In the genomic region with DNA sequence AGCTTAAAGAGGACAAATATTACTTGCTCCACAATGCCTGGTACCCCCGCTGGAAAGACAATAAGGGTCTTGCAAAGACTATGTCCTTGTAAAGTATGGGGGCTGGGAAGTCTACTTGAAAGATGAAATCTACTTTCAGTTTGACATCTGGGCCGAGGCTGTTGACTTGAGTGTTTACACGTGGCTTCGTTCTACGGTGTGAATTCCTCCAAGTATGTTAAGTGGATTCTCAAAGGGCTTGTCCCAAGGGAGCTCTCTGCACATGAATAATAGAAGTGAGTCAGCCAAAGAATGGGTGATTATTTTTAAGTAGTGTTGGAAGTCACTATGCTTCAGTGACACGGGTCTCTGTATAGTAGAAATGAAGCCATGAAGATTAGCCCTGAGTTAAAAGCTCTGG, we compare ENCODE assay signal across 16 mouse cellular contexts. TPM values are rescaled to one million over a fixed set of nuclear protein-coding genes. Genes with fewer than 3 reads are reported as not detected.
DNase-seq lines count a peak whose midpoint lies in the region; ATAC-seq and TF ChIP-seq lines count a peak whose summit lies in the region.
"Had no signal": no experiment of that assay in that cellular context is flagged by ENCODE, and none has a peak within 500 bp of the region (broad histone marks: within the 10 kb centered on the region; RNA-seq: fewer than 3 reads in every experiment).

No protein-coding gene starts in this region.

- no peaks in the 10 kb centered on the region for H3K36me3 ChIP-seq in midbrain, embryonic 14.5 days (ENCODE audit: control insufficient read depth, insufficient read depth, low read length)
- H3K36me3 ChIP-seq in midbrain, embryonic 15.5 days (replicated peaks), result no peaks in the 10 kb centered on the region
- H3K36me3 ChIP-seq in lung, postnatal 0 days (ENCODE audit: insufficient read depth, low read length), result no peaks in the 10 kb centered on the region
- H3K36me3 ChIP-seq: hindbrain, embryonic 12.5 days; liver, embryonic 15.5 days; neural tube, embryonic 15.5 days had no signal

- no peaks in the 10 kb centered on the region for H3K27me3 ChIP-seq in midbrain, embryonic 14.5 days (ENCODE audit: control insufficient read depth, insufficient read depth, low read length)
- H3K27me3 ChIP-seq in midbrain, embryonic 15.5 days (replicated peaks), result no peaks in the 10 kb centered on the region
- no peaks in the 10 kb centered on the region for H3K27me3 ChIP-seq in lung, postnatal 0 days (replicated peaks; ENCODE audit: insufficient read depth, low read length)
- H3K27me3 ChIP-seq: hindbrain, embryonic 12.5 days; liver, embryonic 15.5 days; neural tube, embryonic 15.5 days had no signal

- peak; percentile 40 for DNase-seq in embryo, embryonic 10.5 days (ENCODE audit: low spot score)
- no peak for DNase-seq in embryo, embryonic 11 days
- peak; percentile 22 for DNase-seq in midbrain, embryonic 14.5 days
- DNase-seq in lung, postnatal 0 days (ENCODE audit: low spot score), result peak; percentile 91
- no peak for DNase-seq in testis, postnatal 10 days (ENCODE audit: low spot score)
- DNase-seq in cerebellum, adult 11 months, result no peak
- DNase-seq in layer of hippocampus, adult 2 months (ENCODE audit: low spot score in 2 of 2), result no peak
- DNase-seq: adrenal gland, adult 2 months; kidney, adult 2 months had no signal

- no peak overlapping the region for H3K27ac ChIP-seq in midbrain, embryonic 14.5 days (replicated peaks; ENCODE audit: low read depth, low read length)
- no peak overlapping the region for H3K27ac ChIP-seq in midbrain, embryonic 15.5 days
- peak overlapping the region; percentile 69 for H3K27ac ChIP-seq in lung, postnatal 0 days (ENCODE audit: low read length)
- no peak overlapping the region for H3K27ac ChIP-seq in layer of hippocampus, adult 2 months
- H3K27ac ChIP-seq: hindbrain, embryonic 12.5 days; liver, embryonic 15.5 days; neural tube, embryonic 15.5 days had no signal

- no peak for ATAC-seq in midbrain, embryonic 14.5 days (ENCODE audit: low FRiP score, low TSS enrichment)
- no peak for ATAC-seq in midbrain, embryonic 15.5 days (replicated peaks)
- ATAC-seq in lung, postnatal 0 days, result peak; percentile 80
- ATAC-seq: midbrain, embryonic 16.5 days had no signal

- TF ChIP-seq CTCF in lung, postnatal 0 days (IDR thresholded peaks at IDR 0.05), result no peak
- no peak for TF ChIP-seq CTCF in layer of hippocampus, adult 2 months (conservative IDR thresholded peaks at IDR 0.05)

- no peak overlapping the region for H3K4me3 ChIP-seq in midbrain, embryonic 14.5 days (replicated peaks; ENCODE audit: low read depth, low read length)
- no peak overlapping the region for H3K4me3 ChIP-seq in midbrain, embryonic 15.5 days
- no peak overlapping the region for H3K4me3 ChIP-seq in lung, postnatal 0 days (ENCODE audit: low read depth, low read length)
- H3K4me3 ChIP-seq in layer of hippocampus, adult 2 months, result no peak overlapping the region
- H3K4me3 ChIP-seq: hindbrain, embryonic 12.5 days; liver, embryonic 15.5 days; neural tube, embryonic 15.5 days had no signal

- H3K9me3 ChIP-seq in midbrain, embryonic 14.5 days (ENCODE audit: control insufficient read depth, low read length), result no peaks in the 10 kb centered on the region
- no peaks in the 10 kb centered on the region for H3K9me3 ChIP-seq in midbrain, embryonic 15.5 days
- H3K9me3 ChIP-seq in lung, postnatal 0 days (ENCODE audit: low read length), result no peaks in the 10 kb centered on the region
- H3K9me3 ChIP-seq: hindbrain, embryonic 12.5 days; liver, embryonic 15.5 days; neural tube, embryonic 15.5 days had no signal

- TF ChIP-seq EP300 in lung, postnatal 0 days (IDR thresholded peaks at IDR 0.05), result peak; percentile 93

- H3K9ac ChIP-seq in midbrain, embryonic 14.5 days (replicated peaks; ENCODE audit: low read length), result no peak overlapping the region
- no peak overlapping the region for H3K9ac ChIP-seq in midbrain, embryonic 15.5 days
- H3K9ac ChIP-seq in lung, postnatal 0 days (replicated peaks; ENCODE audit: low read depth), result no peak overlapping the region
- H3K9ac ChIP-seq: hindbrain, embryonic 12.5 days; liver, embryonic 15.5 days; neural tube, embryonic 15.5 days had no signal

- H3K4me2 ChIP-seq in midbrain, embryonic 14.5 days (ENCODE audit: low read length), result no peak overlapping the region
- no peak overlapping the region for H3K4me2 ChIP-seq in midbrain, embryonic 15.5 days
- peak overlapping the region; percentile 42 for H3K4me2 ChIP-seq in lung, postnatal 0 days (replicated peaks; ENCODE audit: low read depth, low read length)
- H3K4me2 ChIP-seq: hindbrain, embryonic 12.5 days; liver, embryonic 15.5 days; neural tube, embryonic 15.5 days had no signal

- no peaks in the 10 kb centered on the region for H3K4me1 ChIP-seq in midbrain, embryonic 14.5 days (ENCODE audit: control insufficient read depth, insufficient read depth, low read length)
- H3K4me1 ChIP-seq in midbrain, embryonic 15.5 days, result no peaks in the 10 kb centered on the region
- peaks cover 7% of the 10 kb centered on the region; the same call in 1 of the 2 replicates for H3K4me1 ChIP-seq in lung, postnatal 0 days (ENCODE audit: insufficient read depth, low read depth, low read length)
- H3K4me1 ChIP-seq: hindbrain, embryonic 12.5 days; neural tube, embryonic 15.5 days had no signal

- 74% methylated on average over 6 of the region's 6 CpGs for WGBS in midbrain, embryonic 14.5 days
- WGBS in midbrain, embryonic 15.5 days, result 67% methylated on average over 6 of the region's 6 CpGs
- WGBS in lung, postnatal 0 days, result 16% methylated on average over 6 of the region's 6 CpGs

RNA-seq across cellular contexts. Expression of gene Hmgcll1, which starts 11.0 kb away (rescaled TPM):
- 22.4 and 30.4 TPM in 2 replicates for polyA plus RNA-seq in midbrain, embryonic 14.5 days (2014; fragmentation: Nextera tagmentation; extraction: Ambion mirVana)
- polyA plus RNA-seq in midbrain, embryonic 15.5 days (2015; fragmentation: Nextera tagmentation; extraction: Ambion mirVana), result 22.4 and 23.6 TPM in 2 replicates
- polyA plus RNA-seq in lung, postnatal 0 days (2015; fragmentation: Nextera tagmentation; extraction: Ambion mirVana), result 4.7 and 5.7 TPM in 2 replicates
- total RNA-seq in layer of hippocampus, adult 2 months (2021), result 10 to 100 TPM; 11.6 to 15.3 TPM
- total RNA-seq: common myeloid progenitor, adult 5-6 weeks; MEL had no signal

Comparison
In these comparisons a context has a peak if more than half of its experiments do, and no peak if none do; other contexts are left out.
1. DNase-seq: peak in embryo, embryonic 10.5 days (single experiment), midbrain, embryonic 14.5 days (single experiment) and lung, postnatal 0 days (single experiment); none in embryo, embryonic 11 days (single experiment), testis, postnatal 10 days (single experiment), cerebellum, adult 11 months (single experiment) and layer of hippocampus, adult 2 months (0 of 2).